Mouse (Mus musculus): Measurements from ENCODE around the gene Mapk9. TPM values are rescaled to one million over a fixed set of nuclear protein-coding genes. Genes with fewer than 3 reads are reported as not detected.

Mapk9 gene
- total RNA-seq, 1 experiment = 27.8 TPM

- H3K9me3 ChIP-seq (ENCODE audit: control insufficient read depth, insufficient read depth, low read depth, low read length) = no peaks in the 10 kb centered on the region
- H3K36me3 ChIP-seq (ENCODE audit: control insufficient read depth, insufficient read depth, low read length, poor library complexity, severe bottlenecking) = 0 out of 2 replicates have a peak, but pooled peaks cover 2% of the 10 kb centered on the region
- peaks cover 5 to 10% of the 10 kb centered on the region in 2 experiments; a peak in 3 of 4 replicates for H3K4me1 ChIP-seq (ENCODE audit: control insufficient read depth in 2 of 2, insufficient read depth in 2 of 2, low read length in 2 of 2, poor library complexity in 1 of 2)
- no peak overlapping the region for H3K27ac ChIP-seq (ENCODE audit: insufficient read depth, low read depth, low read length, poor library complexity, severe bottlenecking)
- in situ Hi-C loops (cut with MboI; ENCODE audit: low sequenced_read_pairs in 2 of 2, unreplicated experiment in 2 of 2) = no loop called here
- no peak for DNase-seq (ENCODE audit: low read depth, low spot score)
- peak overlapping the region; percentile 19 to 26; a peak in 1 of 4 replicates for H3K4me3 ChIP-seq (ENCODE audit: insufficient read depth in 1 of 2, low read depth in 1 of 2, low read length in 2 of 2, poor library complexity in 1 of 2, severe bottlenecking in 1 of 2)
- TF ChIP-seq ZC3H11A (IDR thresholded peaks at IDR 0.05; ENCODE audit: borderline replicate concordance, low read depth, low read length) = no peak
- TF ChIP-seq CHD2 (IDR thresholded peaks at IDR 0.05; ENCODE audit: low read depth, low read length) = no peak
- no peak for TF ChIP-seq MAFK (IDR thresholded peaks at IDR 0.05; ENCODE audit: insufficient read depth, low read depth, low read length)
- TF ChIP-seq HCFC1 (IDR thresholded peaks at IDR 0.05; ENCODE audit: borderline replicate concordance, insufficient read depth, low read length) = no peak
- no peak for TF ChIP-seq ZNF384 (IDR thresholded peaks at IDR 0.05; ENCODE audit: low read depth, low read length)
- no peak overlapping the region; the same call in 1 of the 2 replicates for H3K9ac ChIP-seq (ENCODE audit: insufficient read depth, low read depth, low read length, poor library complexity, severe bottlenecking)
These were observed 2.2 kb upstream of the Mapk9 start for GRCm38 (mm10) chr11:49844311-49844710.

- H3K9ac ChIP-seq (ENCODE audit: insufficient read depth, low read depth, low read length, poor library complexity, severe bottlenecking) = no peak overlapping the region
- TF ChIP-seq MAFK (IDR thresholded peaks at IDR 0.05; ENCODE audit: insufficient read depth, low read depth, low read length) (no peak), ZC3H11A (IDR thresholded peaks at IDR 0.05; ENCODE audit: borderline replicate concordance, low read depth, low read length) (0 out of 2 replicates have a peak, but pooled peaks have one; percentile 5), ZNF384 (IDR thresholded peaks at IDR 0.05; ENCODE audit: low read depth, low read length) (no peak), CHD2 (IDR thresholded peaks at IDR 0.05; ENCODE audit: low read depth, low read length) (no peak), HCFC1 (IDR thresholded peaks at IDR 0.05; ENCODE audit: borderline replicate concordance, insufficient read depth, low read length) (no peak)
- no peak overlapping the region for H3K4me3 ChIP-seq (ENCODE audit: insufficient read depth in 1 of 2, low read depth in 1 of 2, low read length in 2 of 2, poor library complexity in 1 of 2, severe bottlenecking in 1 of 2)
- DNase-seq (ENCODE audit: low read depth, low spot score) = peak; percentile 71
- H3K27ac ChIP-seq (ENCODE audit: insufficient read depth, low read depth, low read length, poor library complexity, severe bottlenecking) = no peak overlapping the region
- H3K36me3 ChIP-seq (ENCODE audit: control insufficient read depth, insufficient read depth, low read length, poor library complexity, severe bottlenecking) = 0 out of 2 replicates have a peak, but pooled peaks cover 2% of the 10 kb centered on the region
- in situ Hi-C loops (cut with MboI; ENCODE audit: low sequenced_read_pairs in 2 of 2, unreplicated experiment in 2 of 2) = no loop called here
- peaks cover 5 to 10% of the 10 kb centered on the region in 2 experiments; a peak in 3 of 4 replicates for H3K4me1 ChIP-seq (ENCODE audit: control insufficient read depth in 2 of 2, insufficient read depth in 2 of 2, low read length in 2 of 2, poor library complexity in 1 of 2)
- H3K9me3 ChIP-seq (ENCODE audit: control insufficient read depth, insufficient read depth, low read depth, low read length) = no peaks in the 10 kb centered on the region
These were observed 1.6 kb upstream of the Mapk9 start for GRCm38 (mm10) chr11:49844969-49845368.

- Histone ChIP-seq H3K9me3 (ENCODE audit: control insufficient read depth, insufficient read depth, low read depth, low read length) (no peaks in the 10 kb centered on the region), H3K27ac (ENCODE audit: insufficient read depth, low read depth, low read length, poor library complexity, severe bottlenecking) (no peak overlapping the region)
- TF ChIP-seq MAFK (IDR thresholded peaks at IDR 0.05; ENCODE audit: insufficient read depth, low read depth, low read length) = no peak
- no peak for TF ChIP-seq ZC3H11A (IDR thresholded peaks at IDR 0.05; ENCODE audit: borderline replicate concordance, low read depth, low read length)
- no peak for TF ChIP-seq HCFC1 (IDR thresholded peaks at IDR 0.05; ENCODE audit: borderline replicate concordance, insufficient read depth, low read length)
- TF ChIP-seq CHD2 (IDR thresholded peaks at IDR 0.05; ENCODE audit: low read depth, low read length) = no peak
- TF ChIP-seq ZNF384 (IDR thresholded peaks at IDR 0.05; ENCODE audit: low read depth, low read length) = no peak
These were observed 593 bp upstream of the Mapk9 start for GRCm38 (mm10) chr11:49845958-49846357.

GRCm38 (mm10) chr11:49847071-49847810, 690 bp downstream of the Mapk9 start:
- TF ChIP-seq CHD2 (IDR thresholded peaks at IDR 0.05; ENCODE audit: low read depth, low read length) = no peak
- no peak for TF ChIP-seq ZNF384 (IDR thresholded peaks at IDR 0.05; ENCODE audit: low read depth, low read length)
- no peak for TF ChIP-seq ZC3H11A (IDR thresholded peaks at IDR 0.05; ENCODE audit: borderline replicate concordance, low read depth, low read length)
- no peak for TF ChIP-seq HCFC1 (IDR thresholded peaks at IDR 0.05; ENCODE audit: borderline replicate concordance, insufficient read depth, low read length)
- no peak for TF ChIP-seq MAFK (IDR thresholded peaks at IDR 0.05; ENCODE audit: insufficient read depth, low read depth, low read length)
- peaks cover 5 to 10% of the 10 kb centered on the region in 2 experiments; a peak in 3 of 4 replicates for H3K4me1 ChIP-seq (ENCODE audit: control insufficient read depth in 2 of 2, insufficient read depth in 2 of 2, low read length in 2 of 2, poor library complexity in 1 of 2)
- no peak overlapping the region for H3K27ac ChIP-seq (ENCODE audit: insufficient read depth, low read depth, low read length, poor library complexity, severe bottlenecking)
- H3K9ac ChIP-seq (ENCODE audit: insufficient read depth, low read depth, low read length, poor library complexity, severe bottlenecking) = peak overlapping the region; percentile 84
- in situ Hi-C loops (cut with MboI; ENCODE audit: low sequenced_read_pairs in 2 of 2, unreplicated experiment in 2 of 2) = no loop called here
- H3K9me3 ChIP-seq (ENCODE audit: control insufficient read depth, insufficient read depth, low read depth, low read length) = no peaks in the 10 kb centered on the region
- H3K4me3 ChIP-seq (ENCODE audit: insufficient read depth in 1 of 2, low read depth in 1 of 2, low read length in 2 of 2, poor library complexity in 1 of 2, severe bottlenecking in 1 of 2) = peak overlapping the region; percentile 82 to 90
- DNase-seq (ENCODE audit: low read depth, low spot score) = peak; percentile 2
- H3K36me3 ChIP-seq (ENCODE audit: control insufficient read depth, insufficient read depth, low read length, poor library complexity, severe bottlenecking) = no peaks in the 10 kb centered on the region

More at GRCm38 (mm10) chr11:49845958-49846357, 593 bp upstream of the Mapk9 start:
- peak overlapping the region; percentile 13 for H3K9ac ChIP-seq (ENCODE audit: insufficient read depth, low read depth, low read length, poor library complexity, severe bottlenecking)
- peaks cover 5 to 10% of the 10 kb centered on the region in 2 experiments; a peak in 3 of 4 replicates for H3K4me1 ChIP-seq (ENCODE audit: control insufficient read depth in 2 of 2, insufficient read depth in 2 of 2, low read length in 2 of 2, poor library complexity in 1 of 2)
- peak overlapping the region; percentile 37 to 90 for H3K4me3 ChIP-seq (ENCODE audit: insufficient read depth in 1 of 2, low read depth in 1 of 2, low read length in 2 of 2, poor library complexity in 1 of 2, severe bottlenecking in 1 of 2)
- in situ Hi-C loops (cut with MboI; ENCODE audit: low sequenced_read_pairs in 2 of 2, unreplicated experiment in 2 of 2) = no loop called here
- DNase-seq (ENCODE audit: low read depth, low spot score) = no peak
- no peaks in the 10 kb centered on the region for H3K36me3 ChIP-seq (ENCODE audit: control insufficient read depth, insufficient read depth, low read length, poor library complexity, severe bottlenecking)
